Mouse (Mus musculus): ENCODE data around the gene Nudt14. TPM values are rescaled to one million over a fixed set of nuclear protein-coding genes. Genes with fewer than 3 reads are reported as not detected.
A peak's percentile ranks its signal among the peaks of the same experiment; 100 is the strongest.

Nudt14 gene
- polyA plus RNA-seq (2012; rRNA removed): 6.3 and 7.5 TPM in 2 replicates
- polyA plus RNA-seq (2014; fragmentation: Nextera tagmentation; extraction: Ambion mirVana): 16.9 and 18.4 TPM in 2 replicates

GRCm38 (mm10) chr12:112941776-112942713 lies at the start of gene Nudt14:
Nudt14 (minus strand) TSS chr12:112942124.
- H3K9ac ChIP-seq (replicated peaks): peak within 1 kb of the TSS; percentile 61
- H3K27me3 ChIP-seq (ENCODE audit: control insufficient read depth, insufficient read depth, low read length): no peaks in the 10 kb centered on the region
- H3K4me1 ChIP-seq (replicated peaks; ENCODE audit: control insufficient read depth in 2 of 2, insufficient read depth in 2 of 2, low read length in 1 of 2): peaks cover 3 to 10% of the 10 kb centered on the region in 2 experiments; a peak in 3 of 4 replicates
- H3K9me3 ChIP-seq (ENCODE audit: control insufficient read depth, low read length): no peaks in the 10 kb centered on the region
- ATAC-seq (ENCODE audit: insufficient read depth): peak; percentile 87
- no peak within 1 kb of the TSS for H3K27ac ChIP-seq
- H3K4me2 ChIP-seq (ENCODE audit: low read depth): peak within 1 kb of the TSS; percentile 57
- peak; percentile 50 to 53 (median 50) for DNase-seq (ENCODE audit: low read depth in 3 of 3, low spot score in 3 of 3)
- no peak for TF ChIP-seq EP300 (IDR thresholded peaks at IDR 0.05; ENCODE audit: low read depth)
- TF ChIP-seq CTCF (IDR thresholded peaks at IDR 0.05; ENCODE audit: low read depth): no peak
- 2% methylated on average over 57 of the region's 58 CpGs for WGBS (ENCODE audit: insufficient replicate concordance)
- H3K36me3 ChIP-seq (replicated peaks; ENCODE audit: control insufficient read depth, insufficient read depth, low read depth): no peaks in the 10 kb centered on the region
- H3K4me3 ChIP-seq (ENCODE audit: insufficient read depth in 1 of 2, low read depth in 2 of 2, low read length in 2 of 2): peak within 1 kb of the TSS; percentile 72 to 82

GRCm38 (mm10) chr12:112991444-112991843 lies 49.5 kb upstream of the Nudt14 start:
- TF ChIP-seq CTCF (IDR thresholded peaks at IDR 0.05; ENCODE audit: low read depth) (no peak), EP300 (IDR thresholded peaks at IDR 0.05; ENCODE audit: low read depth) (no peak)
- no peaks in the 10 kb centered on the region for H3K27me3 ChIP-seq (ENCODE audit: control insufficient read depth, insufficient read depth, low read length)
- H3K27ac ChIP-seq: no peak overlapping the region
- H3K36me3 ChIP-seq (replicated peaks; ENCODE audit: control insufficient read depth, insufficient read depth, low read depth): peaks cover 15% of the 10 kb centered on the region
- DNase-seq (ENCODE audit: low read depth in 3 of 3, low spot score in 3 of 3) (no peak), ATAC-seq (ENCODE audit: insufficient read depth) (no peak)
- no peak overlapping the region for H3K4me2 ChIP-seq (ENCODE audit: low read depth)
- 13% methylated on average over 2 of the region's 2 CpGs for WGBS (ENCODE audit: insufficient replicate concordance)
- H3K4me3 ChIP-seq (ENCODE audit: insufficient read depth in 1 of 2, low read depth in 2 of 2, low read length in 2 of 2): no peak overlapping the region
- no peak overlapping the region for H3K9ac ChIP-seq (replicated peaks)
- peaks cover 0 to 2% of the 10 kb centered on the region in 2 experiments; a peak in 2 of 4 replicates for H3K4me1 ChIP-seq (replicated peaks; ENCODE audit: control insufficient read depth in 2 of 2, insufficient read depth in 2 of 2, low read length in 1 of 2)
- no peaks in the 10 kb centered on the region for H3K9me3 ChIP-seq (ENCODE audit: control insufficient read depth, low read length)

DNA sequence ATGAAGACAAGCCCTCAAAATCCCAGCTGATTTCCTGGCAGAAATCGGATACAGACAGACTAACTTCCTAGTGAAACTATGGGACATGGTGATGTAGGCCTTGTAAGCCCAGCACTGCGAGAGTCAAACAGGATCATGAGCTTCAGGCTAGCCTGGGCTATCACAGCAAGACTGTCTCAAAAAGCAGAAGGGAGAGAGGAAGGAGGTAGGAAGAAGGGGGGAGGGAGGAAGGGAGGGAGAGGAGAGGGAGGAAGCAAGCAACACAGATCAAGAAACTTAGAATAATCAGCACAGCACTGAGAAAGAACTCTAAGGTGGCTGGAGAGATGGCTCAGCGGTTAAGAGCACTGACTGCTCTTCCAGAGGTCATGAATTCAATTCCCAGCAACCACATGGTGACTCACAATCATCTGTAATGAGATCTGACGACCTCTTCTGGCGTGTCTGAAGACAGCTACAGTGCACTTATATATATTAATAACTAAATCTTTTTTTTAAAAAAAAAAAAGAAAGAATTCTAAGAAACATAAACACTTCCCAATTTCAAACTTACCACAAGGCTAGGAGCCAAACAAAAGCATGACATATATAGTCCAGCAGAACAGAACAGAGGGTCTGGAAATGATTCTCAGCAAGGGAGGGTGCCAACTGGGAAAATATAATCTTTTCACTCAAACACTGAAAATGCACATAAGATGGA lies 48.9 kb upstream of the Nudt14 start:
- TF ChIP-seq EP300 (IDR thresholded peaks at IDR 0.05; ENCODE audit: low read depth) (no peak), CTCF (IDR thresholded peaks at IDR 0.05; ENCODE audit: low read depth) (no peak)
- no peak for ATAC-seq (ENCODE audit: insufficient read depth)
- no peak overlapping the region for H3K4me2 ChIP-seq (ENCODE audit: low read depth)
- WGBS (ENCODE audit: insufficient replicate concordance): 70% methylated on average over 5 of the region's 5 CpGs
- H3K4me1 ChIP-seq (replicated peaks; ENCODE audit: control insufficient read depth in 2 of 2, insufficient read depth in 2 of 2, low read length in 1 of 2): peaks cover 0 to 2% of the 10 kb centered on the region in 2 experiments; a peak in 2 of 4 replicates
- peaks cover 19% of the 10 kb centered on the region for H3K36me3 ChIP-seq (replicated peaks; ENCODE audit: control insufficient read depth, insufficient read depth, low read depth)
- H3K9ac ChIP-seq (replicated peaks): no peak overlapping the region
- H3K27me3 ChIP-seq (ENCODE audit: control insufficient read depth, insufficient read depth, low read length): no peaks in the 10 kb centered on the region
- no peak for DNase-seq (ENCODE audit: low read depth in 3 of 3, low spot score in 3 of 3)
- no peak overlapping the region for H3K4me3 ChIP-seq (ENCODE audit: insufficient read depth in 1 of 2, low read depth in 2 of 2, low read length in 2 of 2)
- no peak overlapping the region for H3K27ac ChIP-seq
- no peaks in the 10 kb centered on the region for H3K9me3 ChIP-seq (ENCODE audit: control insufficient read depth, low read length)

GRCm38 (mm10) chr12:112987877-112988276 lies 46.0 kb upstream of the Nudt14 start:
- no peak overlapping the region for H3K4me3 ChIP-seq (ENCODE audit: insufficient read depth in 1 of 2, low read depth in 2 of 2, low read length in 2 of 2)
- no peak overlapping the region for H3K9ac ChIP-seq (replicated peaks)
- no peak overlapping the region for H3K4me2 ChIP-seq (ENCODE audit: low read depth)
- ATAC-seq (ENCODE audit: insufficient read depth) (no peak), DNase-seq (ENCODE audit: low read depth in 3 of 3, low spot score in 3 of 3) (no peak)
- H3K36me3 ChIP-seq (replicated peaks; ENCODE audit: control insufficient read depth, insufficient read depth, low read depth): peaks cover 21% of the 10 kb centered on the region
- WGBS (ENCODE audit: insufficient replicate concordance): 70% methylated on average over 6 of the region's 6 CpGs
- TF ChIP-seq EP300 (IDR thresholded peaks at IDR 0.05; ENCODE audit: low read depth) (no peak), CTCF (IDR thresholded peaks at IDR 0.05; ENCODE audit: low read depth) (peak; percentile 69)
- H3K4me1 ChIP-seq (replicated peaks; ENCODE audit: control insufficient read depth in 2 of 2, insufficient read depth in 2 of 2, low read length in 1 of 2): peaks cover 0 to 2% of the 10 kb centered on the region in 2 experiments; a peak in 2 of 4 replicates
- H3K27ac ChIP-seq: no peak overlapping the region
- no peaks in the 10 kb centered on the region for H3K9me3 ChIP-seq (ENCODE audit: control insufficient read depth, low read length)
- H3K27me3 ChIP-seq (ENCODE audit: control insufficient read depth, insufficient read depth, low read length): no peaks in the 10 kb centered on the region
